Comparison of ENCODE assay signal across 8 mouse cellular contexts in genomic region chr13:23534368-23535131, GRCm38 (mm10). TPM values are rescaled to one million over a fixed set of nuclear protein-coding genes. Genes with fewer than 3 reads are reported as not detected.
DNase-seq lines count a peak whose midpoint lies in the region; ATAC-seq and TF ChIP-seq lines count a peak whose summit lies in the region.

No protein-coding gene starts in this region.

- no peaks in the 10 kb centered on the region for H3K36me3 ChIP-seq in heart, embryonic 10.5 days
- H3K36me3 ChIP-seq in thymus, adult 2 months (ENCODE audit: control insufficient read depth, insufficient read depth, low read length) = no peaks in the 10 kb centered on the region
- no peaks in the 10 kb centered on the region for H3K36me3 ChIP-seq in intestine, embryonic 14.5 days (ENCODE audit: control insufficient read depth, insufficient read depth, low read length)
- H3K36me3 ChIP-seq in midbrain, embryonic 16.5 days (ENCODE audit: control insufficient read depth, insufficient read depth, low read length) = no peaks in the 10 kb centered on the region

- intact Hi-C loops in left cerebral cortex, postnatal 36 days (cut with DNase I) = loop anchor here (5.0 to 10.0 kb wide), 3 partner anchors 48 to 1820 kb away; partner anchors contain the start of genes Hist1h2ag, Hist1h2ai, Hist1h2bj and Hist1h2bl
- intact Hi-C loops in left cerebral cortex, postnatal 14 days (cut with DNase I) = loop anchor here (5.0 to 10.0 kb wide), 2 partner anchors 1492 to 1820 kb away; partner anchors contain the start of genes Hist1h2ag, Hist1h2ai, Hist1h2bj and Hist1h2bl

- peak overlapping the region; percentile 92 for H3K9ac ChIP-seq in intestine, embryonic 14.5 days (ENCODE audit: low read length)
- H3K9ac ChIP-seq in midbrain, embryonic 16.5 days (ENCODE audit: low read depth, low read length) = 0 out of 2 replicates have a peak overlapping the region, but pooled peaks have one; percentile 1

- no peaks in the 10 kb centered on the region for H3K27me3 ChIP-seq in heart, embryonic 10.5 days (ENCODE audit: insufficient read depth, poor library complexity, severe bottlenecking)
- H3K27me3 ChIP-seq in thymus, adult 2 months (ENCODE audit: control insufficient read depth, insufficient read depth, low read length) = no peaks in the 10 kb centered on the region
- no peaks in the 10 kb centered on the region for H3K27me3 ChIP-seq in intestine, embryonic 14.5 days (replicated peaks; ENCODE audit: control insufficient read depth, insufficient read depth, low read length)
- no peaks in the 10 kb centered on the region for H3K27me3 ChIP-seq in midbrain, embryonic 16.5 days (ENCODE audit: control insufficient read depth, insufficient read depth, low read depth, low read length)

- peak overlapping the region; percentile 95 for H3K27ac ChIP-seq in heart, embryonic 10.5 days
- no peak overlapping the region; the same call in none of the 2 replicates for H3K27ac ChIP-seq in thymus, adult 2 months (ENCODE audit: control insufficient read depth, insufficient read depth, low read length)
- peak overlapping the region; percentile 99 for H3K27ac ChIP-seq in intestine, embryonic 14.5 days (ENCODE audit: low read depth)
- H3K27ac ChIP-seq in midbrain, embryonic 16.5 days (ENCODE audit: low read length) = peak overlapping the region; percentile 54; the same call in 1 of the 2 replicates

- peak overlapping the region; percentile 70 for H3K4me2 ChIP-seq in intestine, embryonic 14.5 days (ENCODE audit: low read length)
- peak overlapping the region; percentile 71 for H3K4me2 ChIP-seq in midbrain, embryonic 16.5 days (ENCODE audit: low read length)

- ATAC-seq in intestine, embryonic 14.5 days (replicated peaks; ENCODE audit: low FRiP score, low TSS enrichment, low read depth) = no peak
- no peak for ATAC-seq in midbrain, embryonic 16.5 days

- H3K4me1 ChIP-seq in heart, embryonic 10.5 days = peaks cover 29% of the 10 kb centered on the region
- peaks cover 6% of the 10 kb centered on the region for H3K4me1 ChIP-seq in thymus, adult 2 months (replicated peaks; ENCODE audit: control insufficient read depth, insufficient read depth, low read length)
- peaks cover 17% of the 10 kb centered on the region for H3K4me1 ChIP-seq in intestine, embryonic 14.5 days (replicated peaks; ENCODE audit: control insufficient read depth, insufficient read depth, low read length)
- peaks cover 31% of the 10 kb centered on the region for H3K4me1 ChIP-seq in midbrain, embryonic 16.5 days (ENCODE audit: control insufficient read depth, insufficient read depth, low read length)

- no peak for DNase-seq in heart, embryonic 10.5 days (ENCODE audit: low spot score)
- DNase-seq in heart, adult 9 months (ENCODE audit: low spot score in 2 of 2) = no peak
- DNase-seq in thymus, postnatal 25 days = peak; percentile 39
- DNase-seq in thymus, adult 2 months = no peak
- peak; percentile 75 for DNase-seq in intestine, embryonic 14.5 days (ENCODE audit: low spot score)
- no peak for DNase-seq in left cerebral cortex, postnatal 36 days (ENCODE audit: low spot score in 2 of 2)
- no peak for DNase-seq in left cerebral cortex, postnatal 14 days (ENCODE audit: low spot score in 2 of 2)

- H3K9me3 ChIP-seq in heart, embryonic 10.5 days = no peaks in the 10 kb centered on the region
- H3K9me3 ChIP-seq in intestine, embryonic 14.5 days (ENCODE audit: control insufficient read depth, low read length) = no peaks in the 10 kb centered on the region
- no peaks in the 10 kb centered on the region for H3K9me3 ChIP-seq in midbrain, embryonic 16.5 days (replicated peaks; ENCODE audit: control insufficient read depth, low read length, poor library complexity, severe bottlenecking)

- 3% methylated on average over 15 of the region's 15 CpGs for WGBS in heart, embryonic 10.5 days
- WGBS in thymus, adult 2 months = under 1% methylated on average over 15 of the region's 15 CpGs
- under 1% methylated on average over 15 of the region's 15 CpGs for WGBS in intestine, embryonic 14.5 days
- WGBS in midbrain, embryonic 16.5 days = under 1% methylated on average over 15 of the region's 15 CpGs

- H3K4me3 ChIP-seq in heart, embryonic 10.5 days = peak overlapping the region; percentile 67
- H3K4me3 ChIP-seq in thymus, adult 2 months (ENCODE audit: control insufficient read depth, insufficient read depth, low read length) = no peak overlapping the region
- H3K4me3 ChIP-seq in intestine, embryonic 14.5 days (ENCODE audit: low read depth, low read length) = peak overlapping the region; percentile 54
- H3K4me3 ChIP-seq in midbrain, embryonic 16.5 days (ENCODE audit: low read depth, low read length) = peak overlapping the region; percentile 48

- TF ChIP-seq CTCF in thymus, adult 2 months (IDR thresholded peaks at IDR 0.05; ENCODE audit: borderline replicate concordance, control insufficient read depth, extremely low read depth, insufficient read depth, low read length, poor library complexity) = no peak

- TF ChIP-seq POLR2A in thymus, adult 2 months (IDR thresholded peaks at IDR 0.05; ENCODE audit: control insufficient read depth, extremely low read depth, insufficient read depth, low read length, poor library complexity) = no peak

RNA-seq across cellular contexts. Expression of gene Hist1h3g, which starts 0.7 kb away (rescaled TPM):
- polyA plus RNA-seq in heart, embryonic 10.5 days (2016; fragmentation: Nextera tagmentation; extraction: Ambion mirVana) = 3.2 and 3.5 TPM in 2 replicates
- polyA plus RNA-seq in thymus, adult 2 months (2012; rRNA removed) = 496 and 661 TPM in 2 replicates
- polyA plus RNA-seq in intestine, embryonic 14.5 days (2014; fragmentation: Nextera tagmentation; extraction: Ambion mirVana) = 6.1 and 8.1 TPM in 2 replicates
- polyA plus RNA-seq in midbrain, embryonic 16.5 days (2015; fragmentation: Nextera tagmentation; extraction: Ambion mirVana) = not detected in 2 replicates
- 1 to 10 TPM; 3.6 to 4.6 TPM for total RNA-seq in left cerebral cortex, postnatal 36 days (2021)
- total RNA-seq in left cerebral cortex, postnatal 14 days (2021) = 1 to 10 TPM; 5.8 to 6.2 TPM

RNA-seq across cellular contexts. Expression of gene Hist1h2af, which starts 0.8 kb away (rescaled TPM):
- polyA plus RNA-seq in heart, embryonic 10.5 days (2016; fragmentation: Nextera tagmentation; extraction: Ambion mirVana) = 1.7 and 4.9 TPM in 2 replicates
- polyA plus RNA-seq in thymus, adult 2 months (2012; rRNA removed) = 4,070 and 5,945 TPM in 2 replicates
- 12.1 and 15.7 TPM in 2 replicates for polyA plus RNA-seq in intestine, embryonic 14.5 days (2014; fragmentation: Nextera tagmentation; extraction: Ambion mirVana)
- polyA plus RNA-seq in midbrain, embryonic 16.5 days (2015; fragmentation: Nextera tagmentation; extraction: Ambion mirVana) = not detected in 2 replicates
- total RNA-seq in left cerebral cortex, postnatal 36 days (2021) = 1 to 10 TPM; 6.2 to 7.0 TPM
- total RNA-seq in left cerebral cortex, postnatal 14 days (2021) = 10 to 100 TPM in 1 of 2 experiments, 1 to 10 TPM in 1; 4.3 to 21.5 TPM

RNA-seq across cellular contexts. Expression of gene Hist1h4h, which starts 3.7 kb away (rescaled TPM):
- 2.5 and 2.8 TPM in 2 replicates for polyA plus RNA-seq in heart, embryonic 10.5 days (2016; fragmentation: Nextera tagmentation; extraction: Ambion mirVana)
- 150 and 182 TPM in 2 replicates for polyA plus RNA-seq in thymus, adult 2 months (2012; rRNA removed)
- 6.5 and 6.9 TPM in 2 replicates for polyA plus RNA-seq in intestine, embryonic 14.5 days (2014; fragmentation: Nextera tagmentation; extraction: Ambion mirVana)
- 1.5 and 3.0 TPM in 2 replicates for polyA plus RNA-seq in midbrain, embryonic 16.5 days (2015; fragmentation: Nextera tagmentation; extraction: Ambion mirVana)
- total RNA-seq in left cerebral cortex, postnatal 36 days (2021) = 100 to 1,000 TPM; 319 to 326 TPM
- total RNA-seq in left cerebral cortex, postnatal 14 days (2021) = 100 to 1,000 TPM; 264 to 291 TPM

RNA-seq across cellular contexts. Expression of gene Hist1h2bh, which starts 8.6 kb away (rescaled TPM):
- 0.22 and 0.73 TPM in 2 replicates for polyA plus RNA-seq in heart, embryonic 10.5 days (2016; fragmentation: Nextera tagmentation; extraction: Ambion mirVana)
- polyA plus RNA-seq in thymus, adult 2 months (2012; rRNA removed) = 37.8 and 51.2 TPM in 2 replicates
- 0.47 and 1.1 TPM in 2 replicates for polyA plus RNA-seq in intestine, embryonic 14.5 days (2014; fragmentation: Nextera tagmentation; extraction: Ambion mirVana)
- 0.27 TPM in 1 of 2 replicates, not detected in the other for polyA plus RNA-seq in midbrain, embryonic 16.5 days (2015; fragmentation: Nextera tagmentation; extraction: Ambion mirVana)
- total RNA-seq in left cerebral cortex, postnatal 36 days (2021) = 1 to 10 TPM in 1 of 2 experiments, under 1 TPM in 1; 0.79 to 1.2 TPM
- total RNA-seq in left cerebral cortex, postnatal 14 days (2021) = under 1 TPM; 0.91 to 0.92 TPM

RNA-seq across cellular contexts. Expression of gene Hist1h3f, which starts 9.3 kb away (rescaled TPM):
- 0.31 and 0.99 TPM in 2 replicates for polyA plus RNA-seq in heart, embryonic 10.5 days (2016; fragmentation: Nextera tagmentation; extraction: Ambion mirVana)
- polyA plus RNA-seq in thymus, adult 2 months (2012; rRNA removed) = 72.3 and 87.8 TPM in 2 replicates
- polyA plus RNA-seq in intestine, embryonic 14.5 days (2014; fragmentation: Nextera tagmentation; extraction: Ambion mirVana) = 1.1 and 1.2 TPM in 2 replicates
- not detected in 2 replicates for polyA plus RNA-seq in midbrain, embryonic 16.5 days (2015; fragmentation: Nextera tagmentation; extraction: Ambion mirVana)
- 10 to 100 TPM; 17.9 to 18.2 TPM for total RNA-seq in left cerebral cortex, postnatal 36 days (2021)
- 10 to 100 TPM; 18.7 to 21.0 TPM for total RNA-seq in left cerebral cortex, postnatal 14 days (2021)

Comparison
In these comparisons a context has a peak if more than half of its experiments do, and no peak if none do; other contexts are left out.
1. DNase-seq: peak in thymus, postnatal 25 days (single experiment) and intestine, embryonic 14.5 days (single experiment); none in heart, embryonic 10.5 days (single experiment), heart, adult 9 months (0 of 2), thymus, adult 2 months (single experiment), left cerebral cortex, postnatal 36 days (0 of 2) and left cerebral cortex, postnatal 14 days (0 of 2).
2. RNA of gene Hist1h3g, which starts 0.7 kb away (polyA plus RNA-seq): 496 to 661 TPM in thymus, adult 2 months; 6.1 to 8.1 TPM in intestine, embryonic 14.5 days, 3.2 to 3.5 TPM in heart, embryonic 10.5 days and not detected in midbrain, embryonic 16.5 days; every median in the first group is over 10 times any median in the second.
3. RNA of gene Hist1h2af, which starts 0.8 kb away (polyA plus RNA-seq): 4,070 to 5,945 TPM in thymus, adult 2 months; 12.1 to 15.7 TPM in intestine, embryonic 14.5 days, 1.7 to 4.9 TPM in heart, embryonic 10.5 days and not detected in midbrain, embryonic 16.5 days; every median in the first group is over 100 times any median in the second.
4. RNA of gene Hist1h4h, which starts 3.7 kb away (polyA plus RNA-seq): 150 to 182 TPM in thymus, adult 2 months; 6.5 to 6.9 TPM in intestine, embryonic 14.5 days, 2.5 to 2.8 TPM in heart, embryonic 10.5 days and 1.5 to 3.0 TPM in midbrain, embryonic 16.5 days; every median in the first group is over 10 times any median in the second.